ENCODE assay signal across 28 mouse cellular contexts in the genomic region with DNA sequence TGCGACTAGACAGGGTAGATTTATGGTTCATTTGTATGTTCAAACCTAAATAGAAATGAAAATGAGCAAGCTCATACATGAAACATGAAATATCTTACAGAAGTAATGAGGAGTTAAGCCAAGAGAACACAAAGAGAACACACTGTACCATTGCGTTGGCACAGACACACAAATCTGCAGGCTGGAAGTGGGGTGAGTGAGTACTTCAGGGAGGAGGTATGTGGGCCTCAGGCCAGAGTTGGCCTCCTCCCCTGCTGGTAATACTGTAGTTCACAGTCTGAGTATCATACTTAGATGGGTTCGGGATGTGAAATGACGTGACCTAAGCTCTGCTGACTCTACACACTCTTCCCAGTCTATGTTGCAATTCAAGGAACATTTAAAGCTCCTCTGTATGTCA.
DNase-seq lines count a peak whose midpoint lies in the region; ATAC-seq and TF ChIP-seq lines count a peak whose summit lies in the region.
"Had no signal": no experiment of that assay in that cellular context is flagged by ENCODE, and none has a peak within 500 bp of the region (broad histone marks: within the 10 kb centered on the region; RNA-seq: fewer than 3 reads in every experiment).

No protein-coding gene starts in this region.

- H3K4me3 ChIP-seq in lung, embryonic 16.5 days (ENCODE audit: low read length), result no peak overlapping the region
- no peak overlapping the region for H3K4me3 ChIP-seq in gastrocnemius, adult 2 months
- H3K4me3 ChIP-seq in hindbrain, embryonic 13.5 days, result no peak overlapping the region
- H3K4me3 ChIP-seq: hindbrain, embryonic 10.5 days; intestine, embryonic 15.5 days; lung, embryonic 15.5 days; megakaryocyte, embryonic 14.5 days; midbrain, embryonic 12.5 days; myocyte; neural tube, embryonic 12.5 days had no signal

- no peaks in the 10 kb centered on the region for H3K27me3 ChIP-seq in lung, embryonic 16.5 days (ENCODE audit: control insufficient read depth, insufficient read depth, low read depth, low read length)
- no peaks in the 10 kb centered on the region for H3K27me3 ChIP-seq in hindbrain, embryonic 13.5 days
- H3K27me3 ChIP-seq: intestine, embryonic 15.5 days; lung, embryonic 15.5 days; megakaryocyte, embryonic 14.5 days; midbrain, embryonic 12.5 days; neural tube, embryonic 12.5 days had no signal

- no peaks in the 10 kb centered on the region for H3K36me3 ChIP-seq in lung, embryonic 16.5 days (ENCODE audit: control insufficient read depth, insufficient read depth, low read length)
- H3K36me3 ChIP-seq in hindbrain, embryonic 13.5 days, result no peaks in the 10 kb centered on the region
- H3K36me3 ChIP-seq: hindbrain, embryonic 10.5 days; intestine, embryonic 15.5 days; lung, embryonic 15.5 days; midbrain, embryonic 12.5 days; neural tube, embryonic 12.5 days had no signal

- H3K9me3 ChIP-seq in lung, embryonic 16.5 days (ENCODE audit: control insufficient read depth, low read length), result no peaks in the 10 kb centered on the region
- H3K9me3 ChIP-seq in hindbrain, embryonic 13.5 days, result no peaks in the 10 kb centered on the region
- H3K9me3 ChIP-seq: hindbrain, embryonic 10.5 days; intestine, embryonic 15.5 days; lung, embryonic 15.5 days; megakaryocyte, embryonic 14.5 days; midbrain, embryonic 12.5 days; neural tube, embryonic 12.5 days had no signal

- DNase-seq in frontal cortex, postnatal 14 days (ENCODE audit: low spot score in 2 of 2), result no peak
- peak; percentile 32 for DNase-seq in brain, adult 2 months (ENCODE audit: low read depth, low spot score)
- peak; percentile 64 for DNase-seq in lung, postnatal 36 days
- DNase-seq in gastrocnemius, adult 2 months, result no peak
- no peak for DNase-seq in Muller cell, postnatal 12 days (ENCODE audit: inconsistent ontology term)
- DNase-seq: adrenal gland, postnatal 36 days; cerebellum, adult 8-10 months; cerebellum, postnatal 36 days; gastrocnemius, postnatal 36 days; heart, postnatal 14 days; kidney, adult 2 months; kidney, postnatal 4 days; liver; right cerebral cortex, adult 18-20 months; spleen, adult 18-20 months had no signal

- no peak overlapping the region for H3K4me2 ChIP-seq in lung, embryonic 16.5 days (ENCODE audit: low read depth, low read length)
- H3K4me2 ChIP-seq in hindbrain, embryonic 13.5 days, result no peak overlapping the region
- H3K4me2 ChIP-seq: intestine, embryonic 15.5 days; lung, embryonic 15.5 days; midbrain, embryonic 12.5 days; neural tube, embryonic 12.5 days had no signal

- ATAC-seq in frontal cortex, adult (ENCODE audit: low TSS enrichment), result peak; percentile 31; the same call in 1 of the 2 replicates
- ATAC-seq in lung, embryonic 16.5 days (ENCODE audit: low read depth), result peak; percentile 74
- ATAC-seq in hindbrain, embryonic 13.5 days (ENCODE audit: low FRiP score), result no peak
- ATAC-seq: hindbrain, embryonic 16.5 days; intestine, embryonic 15.5 days had no signal

- intact Hi-C loops in gastrocnemius, adult 2 months (cut with DNase I), result no loop called here

- H3K4me1 ChIP-seq in lung, embryonic 16.5 days (replicated peaks; ENCODE audit: control insufficient read depth, insufficient read depth, low read length), result peaks cover 9% of the 10 kb centered on the region
- no peaks in the 10 kb centered on the region for H3K4me1 ChIP-seq in hindbrain, embryonic 13.5 days (replicated peaks)
- H3K4me1 ChIP-seq: hindbrain, embryonic 10.5 days; intestine, embryonic 15.5 days; megakaryocyte, embryonic 14.5 days; midbrain, embryonic 12.5 days; neural tube, embryonic 12.5 days had no signal

- no peak overlapping the region for H3K9ac ChIP-seq in lung, embryonic 16.5 days (ENCODE audit: low read length)
- no peak overlapping the region for H3K9ac ChIP-seq in hindbrain, embryonic 13.5 days
- H3K9ac ChIP-seq: intestine, embryonic 15.5 days; liver, embryonic 14.5 days; lung, embryonic 15.5 days; midbrain, embryonic 12.5 days; neural tube, embryonic 12.5 days had no signal

- H3K27ac ChIP-seq in lung, embryonic 16.5 days (ENCODE audit: low read length), result 0 out of 2 replicates have a peak overlapping the region, but pooled peaks have one; percentile 20
- H3K27ac ChIP-seq in gastrocnemius, adult 2 months, result no peak overlapping the region
- no peak overlapping the region for H3K27ac ChIP-seq in hindbrain, embryonic 13.5 days
- H3K27ac ChIP-seq: hindbrain, embryonic 10.5 days; intestine, embryonic 15.5 days; kidney, postnatal 0 days; liver, embryonic 14.5 days; lung, embryonic 15.5 days; midbrain, embryonic 12.5 days; neural tube, embryonic 12.5 days had no signal

- 65% methylated on average over 4 of the region's 4 CpGs for WGBS in lung, embryonic 16.5 days
- 92% methylated on average over 4 of the region's 4 CpGs for WGBS in hindbrain, embryonic 13.5 days

- no peak for TF ChIP-seq CTCF in gastrocnemius, adult 2 months (IDR thresholded peaks at IDR 0.05)

Comparison
In these comparisons a context has a peak if more than half of its experiments do, and no peak if none do; other contexts are left out.
1. DNase-seq: peak in brain, adult 2 months (single experiment) and lung, postnatal 36 days (single experiment); none in frontal cortex, postnatal 14 days (0 of 2), gastrocnemius, adult 2 months (single experiment) and Muller cell, postnatal 12 days (single experiment).